Mouse (Mus musculus): ENCODE data around the gene Mmp19. TPM values are rescaled to one million over a fixed set of nuclear protein-coding genes. Genes with fewer than 3 reads are reported as not detected.

The Mmp19 gene
- polyA plus RNA-seq, 1 experiment from 2014 or later: 10.4 TPM

DNA sequence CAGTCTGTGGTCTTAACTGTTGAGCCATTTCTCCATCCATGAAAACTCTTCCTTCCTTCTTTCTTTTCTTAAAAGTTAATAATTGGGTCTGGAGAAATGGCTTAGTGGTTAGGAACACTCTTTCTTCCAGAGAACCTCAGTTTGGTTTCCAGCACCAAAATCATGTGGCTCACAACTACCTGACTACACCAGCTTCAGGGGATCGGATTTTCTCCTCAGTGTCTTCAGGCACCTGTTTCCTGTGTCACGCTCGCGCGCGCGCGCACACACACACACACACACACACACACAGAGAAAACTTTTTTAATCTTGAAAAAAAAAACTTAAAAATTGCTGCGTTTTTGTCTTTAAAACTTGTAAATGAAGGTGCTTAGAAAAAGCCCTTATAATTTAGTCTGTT, 33.1 kb downstream of the Mmp19 start:
- Histone ChIP-seq H3K9ac (ENCODE audit: low read depth, low read length) (no peak overlapping the region), H3K9me3 (replicated peaks; ENCODE audit: control insufficient read depth, low read length) (no peaks in the 10 kb centered on the region), H3K4me1 (ENCODE audit: control insufficient read depth, low read depth, low read length) (peaks cover 18% of the 10 kb centered on the region), H3K4me2 (ENCODE audit: low read depth, low read length) (no peak overlapping the region), H3K4me3 (ENCODE audit: low read depth, low read length) (no peak overlapping the region), H3K36me3 (ENCODE audit: control insufficient read depth, insufficient read depth) (peaks cover 5% of the 10 kb centered on the region), H3K27me3 (ENCODE audit: control insufficient read depth, insufficient read depth, low read depth, low read length) (no peaks in the 10 kb centered on the region), H3K27ac (ENCODE audit: low read length) (no peak overlapping the region)
- ATAC-seq (ENCODE audit: low read depth): no peak
- 87% methylated on average over 9 of the region's 9 CpGs for WGBS (ENCODE audit: insufficient replicate concordance)

DNA sequence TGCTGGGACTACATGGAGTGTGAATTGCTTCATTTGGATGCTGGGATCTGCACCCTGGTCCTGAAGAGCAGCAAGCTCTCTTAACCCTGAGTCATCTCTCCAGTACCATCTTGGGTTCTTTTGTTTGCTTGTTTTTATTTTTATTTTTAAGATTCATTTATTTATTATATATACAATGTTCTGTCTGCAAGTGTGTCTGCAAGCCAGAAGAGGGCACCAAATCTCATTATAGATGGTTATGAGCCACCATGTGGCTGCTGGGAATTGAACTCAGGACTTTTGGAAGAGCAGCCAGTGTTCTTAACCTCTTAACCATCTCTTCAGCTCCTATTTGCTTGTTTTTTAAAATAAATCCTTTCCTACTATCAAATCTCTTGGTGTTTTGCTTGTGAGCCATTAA, 46.7 kb downstream of the Mmp19 start:
- no peak overlapping the region for H3K9ac ChIP-seq (ENCODE audit: low read depth, low read length)
- H3K27ac ChIP-seq (ENCODE audit: low read length): no peak overlapping the region
- H3K9me3 ChIP-seq (replicated peaks; ENCODE audit: control insufficient read depth, low read length): no peaks in the 10 kb centered on the region
- no peak overlapping the region for H3K4me2 ChIP-seq (ENCODE audit: low read depth, low read length)
- no peak for ATAC-seq (ENCODE audit: low read depth)
- H3K4me3 ChIP-seq (ENCODE audit: low read depth, low read length): no peak overlapping the region
- H3K27me3 ChIP-seq (ENCODE audit: control insufficient read depth, insufficient read depth, low read depth, low read length): no peaks in the 10 kb centered on the region
- peaks cover 30% of the 10 kb centered on the region for H3K36me3 ChIP-seq (ENCODE audit: control insufficient read depth, insufficient read depth)
- peaks cover 18% of the 10 kb centered on the region for H3K4me1 ChIP-seq (ENCODE audit: control insufficient read depth, low read depth, low read length)

DNA sequence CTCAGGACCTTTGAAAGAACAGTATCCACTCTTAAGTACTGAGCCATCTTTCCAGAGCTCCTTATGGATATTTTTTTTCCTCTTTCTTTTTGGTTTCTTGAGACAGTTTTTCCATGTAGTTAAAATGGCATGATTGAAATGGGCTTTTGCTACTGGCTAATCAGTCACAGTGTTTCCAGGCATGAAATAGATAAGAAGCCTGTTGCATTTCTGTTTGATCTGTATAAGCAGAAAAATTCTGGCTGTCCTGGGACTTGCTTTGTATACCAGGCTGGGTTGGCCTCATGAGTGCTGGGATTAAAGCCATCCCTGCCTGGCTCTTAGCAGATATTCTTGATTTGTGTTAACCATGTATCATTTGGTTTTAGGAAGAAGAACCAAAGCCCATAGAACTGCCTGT, 48.7 kb downstream of the Mmp19 start:
- no peak overlapping the region; the same call in 1 of the 2 replicates for H3K4me2 ChIP-seq (ENCODE audit: low read depth, low read length)
- no peak overlapping the region for H3K27ac ChIP-seq (ENCODE audit: low read length)

DNA sequence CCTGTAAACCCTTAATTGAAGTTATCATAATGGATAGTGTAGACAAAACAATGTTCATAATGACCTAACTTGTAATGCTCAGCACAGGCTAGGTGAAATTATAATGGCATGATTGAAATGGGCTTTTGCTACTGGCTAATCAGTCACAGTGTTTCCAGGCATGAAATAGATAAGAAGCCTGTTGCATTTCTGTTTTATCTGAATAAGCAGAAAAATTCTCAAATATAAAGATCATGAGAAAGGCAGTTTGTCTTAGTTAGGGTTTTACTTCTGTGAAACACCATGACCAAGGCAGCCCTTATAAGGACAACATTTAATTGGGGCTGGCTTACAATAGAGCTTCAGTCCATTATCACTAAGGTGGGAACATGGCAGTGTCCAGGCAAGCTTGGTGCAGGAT, 49.9 kb downstream of the Mmp19 start:
- 0 out of 2 replicates have a peak overlapping the region, but pooled peaks have one; percentile 17 for H3K4me2 ChIP-seq (ENCODE audit: low read depth, low read length)
- H3K36me3 ChIP-seq (ENCODE audit: control insufficient read depth, insufficient read depth): peaks cover 24% of the 10 kb centered on the region
- 0 out of 2 replicates have a peak, but pooled peaks have one; percentile 35 for ATAC-seq (ENCODE audit: low read depth)
- H3K9ac ChIP-seq (ENCODE audit: low read depth, low read length): no peak overlapping the region
- H3K9me3 ChIP-seq (replicated peaks; ENCODE audit: control insufficient read depth, low read length): no peaks in the 10 kb centered on the region
- H3K4me3 ChIP-seq (ENCODE audit: low read depth, low read length): no peak overlapping the region
- no peaks in the 10 kb centered on the region for H3K27me3 ChIP-seq (ENCODE audit: control insufficient read depth, insufficient read depth, low read depth, low read length)
- no peak overlapping the region for H3K27ac ChIP-seq (ENCODE audit: low read length)
- peaks cover 18% of the 10 kb centered on the region for H3K4me1 ChIP-seq (ENCODE audit: control insufficient read depth, low read depth, low read length)

More for the DNA sequence above, 48.7 kb downstream of the Mmp19 start:
- H3K4me1 ChIP-seq (ENCODE audit: control insufficient read depth, low read depth, low read length): peaks cover 18% of the 10 kb centered on the region
- H3K4me3 ChIP-seq (ENCODE audit: low read depth, low read length): no peak overlapping the region
- H3K36me3 ChIP-seq (ENCODE audit: control insufficient read depth, insufficient read depth): peaks cover 27% of the 10 kb centered on the region
- no peak overlapping the region for H3K9ac ChIP-seq (ENCODE audit: low read depth, low read length)
- no peaks in the 10 kb centered on the region for H3K27me3 ChIP-seq (ENCODE audit: control insufficient read depth, insufficient read depth, low read depth, low read length)
- H3K9me3 ChIP-seq (replicated peaks; ENCODE audit: control insufficient read depth, low read length): no peaks in the 10 kb centered on the region
- ATAC-seq (ENCODE audit: low read depth): peak; percentile 60; the same call in 1 of the 2 replicates

DNA sequence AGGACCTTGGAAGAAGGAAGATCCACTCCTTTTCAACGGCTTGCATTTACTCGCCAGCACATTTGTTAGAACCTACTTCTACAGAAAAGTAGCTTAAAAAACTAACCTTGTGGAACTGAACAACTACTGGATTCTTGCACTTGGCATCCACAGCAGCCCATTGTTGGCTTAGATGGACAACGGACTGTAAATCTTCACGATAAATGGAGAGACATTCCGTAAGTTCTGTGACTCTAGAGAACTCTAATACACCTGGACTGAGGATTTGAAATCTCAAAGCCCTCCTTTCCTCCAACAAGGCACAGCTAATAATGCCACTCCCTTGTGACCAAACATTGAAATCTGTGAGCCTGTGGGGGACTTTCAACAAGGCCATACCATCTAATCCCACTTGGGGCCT, 52.5 kb downstream of the Mmp19 start:
- Histone ChIP-seq H3K27me3 (ENCODE audit: control insufficient read depth, insufficient read depth, low read depth, low read length) (no peaks in the 10 kb centered on the region), H3K4me2 (ENCODE audit: low read depth, low read length) (no peak overlapping the region), H3K4me1 (ENCODE audit: control insufficient read depth, low read depth, low read length) (peaks cover 18% of the 10 kb centered on the region), H3K27ac (ENCODE audit: low read length) (no peak overlapping the region), H3K9ac (ENCODE audit: low read depth, low read length) (no peak overlapping the region), H3K36me3 (ENCODE audit: control insufficient read depth, insufficient read depth) (peaks cover 21% of the 10 kb centered on the region), H3K4me3 (ENCODE audit: low read depth, low read length) (no peak overlapping the region), H3K9me3 (replicated peaks; ENCODE audit: control insufficient read depth, low read length) (no peaks in the 10 kb centered on the region)
- no peak for ATAC-seq (ENCODE audit: low read depth)
- WGBS (ENCODE audit: insufficient replicate concordance): 89% methylated on average over 5 of the region's 5 CpGs

DNA sequence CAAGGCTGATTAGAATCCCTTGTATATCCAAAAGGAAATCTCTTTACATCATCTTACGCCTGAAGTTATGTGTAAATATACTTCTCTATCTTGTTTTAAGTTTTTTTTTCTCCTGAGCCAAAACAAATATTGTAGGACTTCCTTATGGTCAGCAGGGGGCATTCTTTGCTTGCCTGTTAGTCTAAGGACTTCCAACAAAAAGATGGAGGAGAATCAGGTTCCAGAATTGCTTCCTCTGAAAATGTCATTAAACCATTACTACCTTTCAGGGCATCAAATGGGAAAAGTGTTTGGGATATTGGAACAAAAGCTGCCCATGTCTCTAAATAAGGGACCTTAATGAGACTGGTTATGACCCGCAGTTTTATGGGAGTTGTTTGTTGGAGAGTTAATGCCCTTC, 54.8 kb downstream of the Mmp19 start:
- 84% methylated on average over 2 of the region's 2 CpGs for WGBS (ENCODE audit: insufficient replicate concordance)
- H3K4me2 ChIP-seq (ENCODE audit: low read depth, low read length): no peak overlapping the region
- peaks cover 2% of the 10 kb centered on the region; the same call in 1 of the 2 replicates for H3K4me1 ChIP-seq (ENCODE audit: control insufficient read depth, low read depth, low read length)
- H3K9ac ChIP-seq (ENCODE audit: low read depth, low read length): no peak overlapping the region
- H3K4me3 ChIP-seq (ENCODE audit: low read depth, low read length): no peak overlapping the region
- ATAC-seq (ENCODE audit: low read depth): no peak
- H3K9me3 ChIP-seq (replicated peaks; ENCODE audit: control insufficient read depth, low read length): no peaks in the 10 kb centered on the region
- H3K27me3 ChIP-seq (ENCODE audit: control insufficient read depth, insufficient read depth, low read depth, low read length): no peaks in the 10 kb centered on the region
- H3K36me3 ChIP-seq (ENCODE audit: control insufficient read depth, insufficient read depth): peaks cover 21% of the 10 kb centered on the region
- H3K27ac ChIP-seq (ENCODE audit: low read length): no peak overlapping the region

DNA sequence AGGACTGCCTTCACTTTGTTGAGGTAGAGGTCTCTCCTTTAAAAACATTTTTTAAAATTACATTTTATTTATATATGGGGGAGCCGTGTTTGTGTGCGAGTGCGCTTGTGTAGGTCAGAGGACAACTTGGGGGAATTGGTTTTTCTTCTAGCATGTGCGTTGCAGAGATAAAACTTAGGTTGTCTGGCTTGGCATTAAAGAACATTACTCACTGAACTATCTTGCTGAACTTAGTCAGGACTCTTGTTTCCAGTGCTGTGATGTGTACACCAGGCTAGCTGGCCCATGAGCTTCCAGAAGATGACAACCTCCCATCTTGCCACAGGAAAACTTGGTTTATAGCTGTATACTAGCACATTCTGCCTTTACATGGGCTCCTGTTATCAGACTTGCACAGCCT, 56.0 kb downstream of the Mmp19 start:
- Histone ChIP-seq H3K27me3 (ENCODE audit: control insufficient read depth, insufficient read depth, low read depth, low read length) (no peaks in the 10 kb centered on the region), H3K4me1 (ENCODE audit: control insufficient read depth, low read depth, low read length) (no peaks in the 10 kb centered on the region), H3K36me3 (ENCODE audit: control insufficient read depth, insufficient read depth) (peaks cover 21% of the 10 kb centered on the region), H3K9ac (ENCODE audit: low read depth, low read length) (no peak overlapping the region), H3K9me3 (replicated peaks; ENCODE audit: control insufficient read depth, low read length) (no peaks in the 10 kb centered on the region), H3K27ac (ENCODE audit: low read length) (no peak overlapping the region), H3K4me2 (ENCODE audit: low read depth, low read length) (no peak overlapping the region), H3K4me3 (ENCODE audit: low read depth, low read length) (no peak overlapping the region)
- no peak for ATAC-seq (ENCODE audit: low read depth)
- 70% methylated on average over 4 of the region's 4 CpGs for WGBS (ENCODE audit: insufficient replicate concordance)

DNA sequence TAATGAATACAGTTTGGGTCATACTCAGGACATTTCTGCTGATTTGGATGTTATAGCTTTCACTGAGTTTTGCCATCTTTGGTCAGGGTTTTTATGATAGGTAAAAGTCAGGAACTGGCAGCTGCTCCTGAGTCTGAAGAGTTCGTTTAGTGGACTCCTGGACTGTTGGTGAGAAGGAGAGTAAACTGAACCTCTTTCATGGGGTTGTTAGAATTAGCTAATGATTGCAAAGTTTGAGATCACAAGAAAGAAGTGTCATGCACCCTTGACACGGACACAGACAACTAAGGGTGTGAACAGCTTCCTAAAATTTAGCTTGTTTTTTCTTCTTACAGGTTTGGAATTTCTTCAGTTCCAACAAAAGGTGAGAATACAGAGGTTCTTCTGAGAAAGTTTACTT, 57.7 kb downstream of the Mmp19 start:
- Histone ChIP-seq H3K27me3 (ENCODE audit: control insufficient read depth, insufficient read depth, low read depth, low read length) (no peaks in the 10 kb centered on the region), H3K9ac (ENCODE audit: low read depth, low read length) (no peak overlapping the region), H3K4me2 (ENCODE audit: low read depth, low read length) (no peak overlapping the region), H3K4me3 (ENCODE audit: low read depth, low read length) (no peak overlapping the region), H3K9me3 (replicated peaks; ENCODE audit: control insufficient read depth, low read length) (no peaks in the 10 kb centered on the region), H3K4me1 (ENCODE audit: control insufficient read depth, low read depth, low read length) (no peaks in the 10 kb centered on the region), H3K36me3 (ENCODE audit: control insufficient read depth, insufficient read depth) (peaks cover 9% of the 10 kb centered on the region), H3K27ac (ENCODE audit: low read length) (no peak overlapping the region)
- WGBS (ENCODE audit: insufficient replicate concordance): 59% methylated on average over 2 of the region's 2 CpGs
- no peak for ATAC-seq (ENCODE audit: low read depth)

DNA sequence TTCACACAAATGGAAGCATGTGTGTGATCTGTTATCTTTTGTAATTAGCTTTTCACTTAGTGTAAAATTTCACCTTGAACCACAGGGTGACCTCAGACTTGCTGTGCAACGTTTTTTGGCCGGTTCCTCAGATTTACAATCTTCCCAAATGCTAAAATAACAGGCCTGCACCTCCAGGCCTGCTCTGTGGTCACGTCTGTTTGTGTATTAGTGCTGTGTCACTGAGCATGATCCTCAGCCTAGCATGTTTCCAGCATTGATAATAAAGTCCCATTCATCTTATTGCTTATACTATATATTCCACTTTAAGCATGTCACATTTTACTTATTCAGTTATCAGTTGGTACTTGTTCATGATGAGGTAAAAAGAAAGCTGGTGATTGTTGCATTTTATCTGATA, 59.6 kb downstream of the Mmp19 start:
- ATAC-seq (ENCODE audit: low read depth): no peak
- H3K27me3 ChIP-seq (ENCODE audit: control insufficient read depth, insufficient read depth, low read depth, low read length): no peaks in the 10 kb centered on the region
- 37% methylated on average over 3 of the region's 3 CpGs for WGBS (ENCODE audit: insufficient replicate concordance)
- no peaks in the 10 kb centered on the region for H3K9me3 ChIP-seq (replicated peaks; ENCODE audit: control insufficient read depth, low read length)
- H3K4me2 ChIP-seq (ENCODE audit: low read depth, low read length): no peak overlapping the region
- H3K36me3 ChIP-seq (ENCODE audit: control insufficient read depth, insufficient read depth): peaks cover 12% of the 10 kb centered on the region; the same call in 1 of the 2 replicates
- H3K27ac ChIP-seq (ENCODE audit: low read length): no peak overlapping the region
- H3K9ac ChIP-seq (ENCODE audit: low read depth, low read length): no peak overlapping the region
- no peaks in the 10 kb centered on the region for H3K4me1 ChIP-seq (ENCODE audit: control insufficient read depth, low read depth, low read length)
- no peak overlapping the region for H3K4me3 ChIP-seq (ENCODE audit: low read depth, low read length)

Data from liver, embryonic 16.5 days (tissue).